Mouse (Mus musculus): ENCODE data around the gene Uhrf1bp1. TPM values are rescaled to one million over a fixed set of nuclear protein-coding genes. Genes with fewer than 3 reads are reported as not detected.

Gene Uhrf1bp1
- polyA plus RNA-seq, 1 experiment: 18.2 TPM

- WGBS: 63% methylated on average over 2 of the region's 2 CpGs
- H3K27ac ChIP-seq (ENCODE audit: insufficient read depth, low read length): peak overlapping the region; percentile 38; the same call in 1 of the 2 replicates
Measured at GRCm38 (mm10) chr17:27947155-27947554, 90.9 kb downstream of the Uhrf1bp1 start.

More at GRCm38 (mm10) chr17:27947155-27947554, 90.9 kb downstream of the Uhrf1bp1 start:
- no peak for TF ChIP-seq POLR2A (IDR thresholded peaks at IDR 0.05; ENCODE audit: borderline replicate concordance, insufficient read depth, low read length)
- H3K4me3 ChIP-seq (replicated peaks; ENCODE audit: insufficient read depth, low read depth, low read length): no peak overlapping the region
- H3K4me1 ChIP-seq (ENCODE audit: control insufficient read depth, insufficient read depth, low read length): peaks cover 47% of the 10 kb centered on the region
- no peaks in the 10 kb centered on the region for H3K27me3 ChIP-seq (ENCODE audit: control insufficient read depth, insufficient read depth, low read length)
- DNase-seq: no peak

Other genes with a start within 250 kb of the Uhrf1bp1 start
- 336 and 366 TPM in 2 replicates for gene Nudt3, start 232.9 kb upstream of the Uhrf1bp1 start, polyA plus RNA-seq (2012; rRNA removed)
- gene RPS10-NUDT3, start 221.2 kb upstream of the Uhrf1bp1 start, polyA plus RNA-seq (2012; rRNA removed): 0.16 TPM in 2 replicates
- gene Rps10, start 219.8 kb upstream of the Uhrf1bp1 start, polyA plus RNA-seq (2012; rRNA removed): 479 and 488 TPM in 2 replicates
- gene Pacsin1, start 200.9 kb upstream of the Uhrf1bp1 start, polyA plus RNA-seq (2012; rRNA removed): 228 and 244 TPM in 2 replicates
- 1.2 and 1.3 TPM in 2 replicates for gene Spdef, start 127.5 kb upstream of the Uhrf1bp1 start, polyA plus RNA-seq (2012; rRNA removed)
- 152 and 156 TPM in 2 replicates for gene D17Wsu92e, start 35.8 kb upstream of the Uhrf1bp1 start, polyA plus RNA-seq (2012; rRNA removed)
- 81.7 and 85.3 TPM in 2 replicates for gene Snrpc, start 18.3 kb upstream of the Uhrf1bp1 start, polyA plus RNA-seq (2012; rRNA removed)
- 74.2 and 74.9 TPM in 2 replicates for gene Anks1, start 52.9 kb downstream of the Uhrf1bp1 start, polyA plus RNA-seq (2012; rRNA removed)
- gene Taf11, start 53.4 kb downstream of the Uhrf1bp1 start, polyA plus RNA-seq (2012; rRNA removed): 49.3 and 51.5 TPM in 2 replicates
- gene Tcp11, start 224.2 kb downstream of the Uhrf1bp1 start, polyA plus RNA-seq (2012; rRNA removed): 0.43 and 0.70 TPM in 2 replicates